Mouse (Mus musculus) retina, postnatal 1 day (tissue): ENCODE results near the gene Bank1.

ENCODE experiments used
- DNase-seq: peaks from one replicate; pipeline ENCODE4 v3.0.0-alpha.2; 2012

Gene Bank1

DNA sequence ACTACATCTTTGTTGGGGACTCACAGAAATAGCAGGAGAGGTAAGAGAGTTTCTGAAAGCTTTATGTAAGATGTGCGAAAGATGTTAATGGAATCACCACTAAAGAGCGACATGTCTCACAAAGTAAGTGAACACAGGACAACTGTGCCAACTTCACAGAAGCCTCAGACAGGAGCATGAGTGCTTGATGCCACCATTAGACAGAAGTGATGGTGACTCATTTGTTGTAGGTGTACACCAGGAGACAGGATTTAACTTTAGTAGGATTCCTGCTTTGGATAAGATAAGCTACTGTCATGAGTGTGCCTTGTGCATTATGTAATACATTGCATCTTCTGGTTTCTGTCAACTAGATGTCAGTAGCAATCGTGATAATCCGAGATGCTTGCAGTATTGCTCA is 74.3 kb downstream of the Bank1 start:
- no peak for DNase-seq

DNA sequence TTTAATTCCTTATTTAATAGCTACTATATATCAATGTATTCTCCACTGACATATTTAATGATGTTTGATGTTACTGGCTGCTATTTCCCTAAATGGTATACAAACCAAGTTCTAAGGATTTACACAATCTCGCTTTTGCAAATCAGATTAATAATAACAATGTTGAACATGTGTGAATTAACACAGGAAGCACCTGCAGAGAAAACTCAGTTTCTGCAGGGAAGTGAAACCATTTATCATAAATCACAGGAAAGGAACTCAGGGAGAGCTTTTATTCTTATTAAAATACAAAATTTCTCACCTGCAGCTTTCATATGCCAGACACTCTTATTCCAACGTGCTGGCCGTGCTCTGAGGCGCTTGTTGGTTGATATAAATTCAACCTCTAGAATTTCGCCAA is 78.5 kb downstream of the Bank1 start:
- no peak for DNase-seq

DNA sequence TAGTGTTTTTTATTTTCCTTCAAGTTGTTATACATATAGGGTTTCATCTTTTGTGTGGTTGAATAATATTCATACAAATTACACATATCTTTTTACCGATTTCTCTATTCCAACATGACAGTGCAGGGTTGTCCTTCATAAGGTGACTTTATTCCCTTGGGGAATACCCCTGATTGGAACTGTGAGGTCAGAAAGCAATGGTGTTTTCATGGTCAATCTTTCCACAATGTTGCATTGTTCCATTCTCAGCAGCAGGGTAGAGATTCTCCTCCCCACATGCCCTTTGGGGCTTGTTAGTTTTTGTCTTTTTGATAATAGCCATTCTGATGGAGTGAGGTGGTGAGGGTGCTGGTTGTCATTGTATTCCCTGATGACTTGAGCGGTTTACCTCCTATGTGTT is 80.9 kb downstream of the Bank1 start:
- no peak for DNase-seq

DNA sequence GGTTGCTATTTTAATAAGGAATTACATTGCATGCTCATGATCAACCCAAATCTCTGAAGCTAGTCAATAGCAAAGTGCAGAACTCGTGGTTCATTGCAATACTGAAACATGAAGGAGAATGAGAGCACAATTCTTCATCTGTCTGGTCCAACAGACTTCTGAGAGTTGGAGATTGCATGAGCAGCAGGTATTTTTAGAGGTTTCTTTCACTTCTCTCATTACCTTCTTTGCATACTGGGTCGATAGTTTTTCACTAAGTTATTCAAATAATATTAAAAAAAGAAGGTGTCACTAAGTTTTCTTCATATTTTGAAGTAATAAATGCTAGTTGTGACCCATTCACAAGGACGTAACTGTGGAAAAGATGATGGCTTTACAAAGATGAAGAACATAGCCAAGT is 87.1 kb downstream of the Bank1 start:
- DNase-seq: no peak

DNA sequence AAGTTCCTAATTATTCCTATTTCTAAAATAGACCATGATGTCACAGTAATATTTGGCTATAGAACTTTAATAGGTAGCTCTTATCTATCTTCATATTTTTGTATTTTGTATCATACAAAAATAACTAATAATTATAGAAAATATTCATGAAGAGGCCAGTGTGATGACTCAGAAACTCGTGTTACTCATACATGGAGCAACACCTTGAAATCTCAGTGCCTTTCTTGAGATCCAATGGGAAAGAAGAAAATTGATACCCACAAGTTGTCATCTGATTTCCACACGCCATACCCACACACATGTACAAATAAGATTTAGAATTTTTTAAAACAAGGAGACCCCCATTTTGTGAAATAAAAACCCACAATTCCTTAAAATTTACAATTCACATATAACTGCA is 92.4 kb downstream of the Bank1 start:
- no peak for DNase-seq

DNA sequence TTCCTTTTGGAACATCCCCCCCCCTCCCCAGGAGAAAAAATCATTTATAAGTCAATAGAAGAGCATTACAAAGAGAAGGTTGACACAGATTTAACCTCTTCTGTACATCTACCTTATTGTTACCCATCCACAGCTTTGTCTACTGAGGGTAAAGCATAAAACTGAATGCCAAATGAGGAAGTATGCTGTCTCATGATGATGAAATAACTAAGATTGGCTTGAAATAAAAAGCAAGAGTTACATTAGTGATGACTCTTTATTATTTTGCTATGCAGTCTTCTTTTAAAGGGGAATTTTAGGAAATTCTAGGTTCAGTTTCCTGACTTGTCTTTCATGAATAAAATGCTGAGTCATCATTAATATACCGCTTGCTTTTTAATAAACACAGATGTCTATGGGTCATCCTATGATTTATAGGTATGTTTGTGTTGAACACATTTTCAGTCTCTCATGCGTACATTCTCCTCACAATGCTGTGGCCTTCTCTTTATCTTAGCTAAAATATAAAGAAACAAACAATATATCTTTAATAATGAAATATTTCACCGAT is 95.2 kb downstream of the Bank1 start:
- DNase-seq: no peak

DNA sequence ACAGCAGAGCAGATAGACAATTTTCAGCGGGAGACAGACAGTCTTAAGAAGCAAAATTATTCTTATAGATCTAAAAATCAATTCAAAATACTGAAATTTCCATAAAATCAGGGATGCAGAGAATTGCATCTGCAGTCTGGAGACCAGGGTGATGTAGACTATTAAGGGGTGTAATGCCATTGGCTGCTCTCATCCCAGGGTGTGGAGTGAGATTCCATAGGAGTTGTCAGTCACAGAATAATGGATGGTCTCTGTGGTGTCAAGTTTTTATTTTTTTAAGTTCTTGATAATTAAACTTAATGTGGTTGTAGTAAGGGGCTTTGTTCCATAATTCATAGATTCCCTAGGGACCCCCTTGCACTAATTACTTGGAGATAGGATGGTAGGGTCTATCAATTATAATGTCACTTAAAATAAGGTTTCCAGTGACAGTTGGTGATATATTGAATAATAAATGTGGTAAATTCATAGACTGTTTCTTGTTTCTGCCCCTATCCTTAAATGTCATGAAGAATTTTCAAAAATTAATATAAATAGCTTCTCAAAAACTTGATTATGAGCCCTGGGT is 136.1 kb downstream of the Bank1 start:
- no peak for DNase-seq

DNA sequence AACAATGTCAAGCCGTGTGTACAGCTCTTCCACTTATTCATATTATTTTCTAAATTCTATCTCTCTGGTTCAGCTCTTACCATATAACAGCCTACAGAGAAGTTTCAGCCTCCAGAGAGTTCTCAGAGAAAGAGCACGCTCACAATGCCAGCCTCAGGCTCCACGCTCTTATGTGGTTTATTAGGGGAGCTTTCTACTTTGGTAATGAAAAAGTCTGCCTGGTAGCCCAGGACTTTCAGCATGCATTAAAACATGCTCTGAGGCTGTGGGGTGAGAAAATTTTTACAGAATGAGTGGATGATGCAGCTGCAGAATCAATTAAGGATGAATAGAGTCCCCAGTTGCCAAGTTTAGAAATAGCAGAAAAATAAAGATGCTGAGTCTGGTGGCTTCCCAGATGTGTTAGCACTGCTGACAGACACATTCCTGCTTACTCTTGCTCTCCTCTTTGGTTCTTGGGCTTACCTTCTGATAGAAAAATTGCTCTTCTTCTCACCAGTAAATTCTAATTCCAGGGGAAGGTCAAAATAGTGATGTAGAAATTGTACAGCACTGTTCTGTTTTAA is 139.2 kb downstream of the Bank1 start:
- DNase-seq: no peak

DNA sequence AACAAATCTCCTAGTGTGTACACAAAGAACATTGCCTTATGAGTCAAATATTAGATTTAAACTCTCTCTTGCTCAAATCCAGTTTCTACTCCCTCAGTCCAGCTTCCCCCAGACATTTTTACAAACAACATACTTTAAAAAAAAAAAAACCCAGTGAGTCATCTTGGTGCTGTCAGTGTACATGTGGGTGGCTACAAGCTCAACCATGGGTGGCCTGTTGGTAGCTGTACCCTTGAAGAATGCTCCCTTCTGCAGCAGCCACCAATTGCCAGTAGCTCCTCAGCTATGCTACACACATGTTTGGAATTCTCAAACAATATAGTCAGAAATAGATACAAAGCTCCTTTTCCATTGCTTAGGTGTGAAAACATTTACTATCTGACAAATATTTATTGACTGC is 154.2 kb downstream of the Bank1 start:
- no peak for DNase-seq

DNA sequence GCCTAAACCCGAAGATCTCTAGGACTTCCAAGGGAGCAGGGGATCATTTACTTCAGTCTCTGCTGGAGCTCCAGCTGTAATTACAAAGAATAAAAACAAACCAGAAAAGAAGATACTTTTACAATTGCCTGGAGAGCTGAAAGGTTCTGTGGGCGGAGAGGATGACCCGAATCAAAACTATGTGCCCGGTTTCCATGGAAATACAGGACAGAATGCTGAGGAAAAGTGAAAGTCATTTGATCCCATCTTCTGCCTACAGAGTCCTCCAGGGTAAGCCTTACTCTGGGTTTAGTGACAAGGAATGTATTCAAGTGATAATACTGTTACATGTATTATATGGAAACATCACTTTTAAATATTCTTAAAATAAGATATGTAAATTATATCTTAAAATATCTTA is 157.8 kb downstream of the Bank1 start:
- no peak for DNase-seq

DNA sequence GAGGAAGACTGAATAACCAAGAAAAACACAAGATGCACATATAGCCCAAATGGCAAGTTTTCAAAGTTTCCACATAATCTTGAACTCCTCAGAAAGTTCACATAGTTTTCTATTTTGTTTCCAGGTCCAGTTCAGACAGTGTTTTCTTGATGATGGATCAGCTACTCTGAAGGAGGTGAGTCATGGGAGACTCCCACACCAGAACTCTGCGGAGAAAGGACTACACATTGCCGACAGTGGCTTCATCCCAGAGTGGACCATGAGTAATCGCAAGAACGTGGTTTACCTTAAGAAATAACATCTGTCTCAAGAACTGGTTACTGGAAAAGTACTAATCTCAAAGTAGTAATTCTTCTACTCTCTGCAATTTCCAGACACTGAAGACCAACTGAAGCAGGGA is 159.2 kb downstream of the Bank1 start:
- DNase-seq: no peak

DNA sequence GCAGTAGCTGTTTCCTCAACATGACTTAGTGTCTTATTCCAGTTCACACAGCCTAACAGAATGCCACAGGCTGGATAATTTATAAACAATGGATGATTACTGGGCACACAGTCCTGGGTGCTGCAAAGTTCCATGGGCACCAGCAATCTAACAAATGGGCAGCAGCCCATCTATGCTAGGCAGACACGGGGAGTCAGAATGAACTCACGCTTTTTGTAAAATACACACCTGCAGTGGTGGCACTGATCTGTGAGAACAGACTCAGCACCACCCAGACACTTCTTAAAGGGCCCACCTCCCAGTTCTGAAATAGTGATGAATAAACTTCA is 159.9 kb downstream of the Bank1 start:
- no peak for DNase-seq

DNA sequence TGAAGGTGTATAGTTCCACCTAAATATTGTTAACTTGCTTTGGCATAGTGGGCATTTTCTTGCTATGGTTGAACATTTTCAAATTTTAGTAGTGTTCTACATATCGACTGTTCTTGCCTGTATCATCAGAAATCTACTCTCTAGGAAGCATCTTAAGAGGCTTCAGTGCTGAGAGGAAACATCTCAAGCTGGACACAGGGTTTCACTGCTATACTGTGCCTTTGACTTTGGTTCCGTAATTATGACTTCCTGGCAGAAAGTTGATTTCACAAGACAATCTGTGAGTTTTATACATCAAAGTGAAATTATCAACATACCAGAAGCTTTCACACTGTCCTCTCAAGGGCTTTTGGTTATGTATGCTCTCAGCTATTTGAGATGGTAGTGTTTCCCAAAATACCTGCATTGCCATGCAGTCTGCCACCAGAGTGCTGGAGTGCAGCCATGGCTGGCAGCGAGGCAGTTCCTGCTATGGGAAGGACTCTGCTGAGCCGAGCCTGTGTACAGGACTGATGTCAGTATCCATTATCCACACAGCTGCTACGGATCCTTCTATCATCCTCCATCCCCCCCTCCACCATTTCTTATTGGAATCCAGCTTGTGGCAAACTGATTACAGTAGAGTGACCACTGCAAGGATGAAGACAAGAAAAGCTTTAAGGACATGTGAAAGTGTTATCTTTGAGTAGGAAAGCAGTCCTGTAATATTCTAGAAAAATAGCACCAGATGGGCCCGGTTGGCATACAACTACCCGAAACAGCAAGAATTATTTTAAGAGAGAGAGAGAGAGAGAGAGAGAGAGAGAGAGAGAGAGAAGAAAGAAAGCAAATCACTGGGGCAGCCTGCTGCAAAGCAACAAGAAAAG is 160.5 kb downstream of the Bank1 start:
- no peak for DNase-seq

DNA sequence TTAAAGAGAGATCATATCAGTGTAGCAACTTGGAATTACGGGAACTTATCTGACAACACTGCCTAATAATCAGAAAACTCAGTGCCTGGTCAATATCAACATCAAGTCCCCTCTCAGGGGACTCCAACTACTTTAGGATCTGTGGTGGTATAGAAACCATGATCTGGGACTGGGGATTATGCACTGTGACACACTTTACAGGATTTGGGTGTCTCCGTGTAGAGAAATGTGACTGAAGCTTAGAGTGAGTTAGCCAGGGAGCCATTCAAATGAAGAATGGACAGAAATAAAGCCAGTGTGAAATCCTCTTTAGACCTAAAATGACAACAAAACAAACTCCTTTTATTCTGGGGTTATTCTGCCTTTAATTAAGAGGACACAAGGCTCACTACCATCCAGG is 167.8 kb downstream of the Bank1 start:
- no peak for DNase-seq

DNA sequence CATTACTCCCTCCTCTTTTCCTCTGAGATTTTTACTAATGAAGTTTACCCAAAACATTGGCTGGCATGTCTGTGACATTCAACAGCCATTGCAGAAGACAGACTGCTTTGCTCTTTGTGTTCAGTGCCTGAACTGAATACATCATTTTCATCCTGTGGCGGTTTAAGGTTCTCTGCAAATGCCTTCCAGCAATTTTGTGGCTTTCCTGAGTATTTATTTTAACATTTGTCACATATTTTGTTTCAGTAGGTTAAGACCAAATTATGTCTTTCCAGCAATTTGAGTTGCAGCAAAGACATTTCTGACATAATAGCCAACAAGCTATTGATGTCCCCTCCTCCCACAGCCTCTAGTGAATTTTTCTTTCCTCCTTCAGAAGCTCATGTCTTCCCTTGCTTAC is 170.3 kb downstream of the Bank1 start:
- DNase-seq: no peak

DNA sequence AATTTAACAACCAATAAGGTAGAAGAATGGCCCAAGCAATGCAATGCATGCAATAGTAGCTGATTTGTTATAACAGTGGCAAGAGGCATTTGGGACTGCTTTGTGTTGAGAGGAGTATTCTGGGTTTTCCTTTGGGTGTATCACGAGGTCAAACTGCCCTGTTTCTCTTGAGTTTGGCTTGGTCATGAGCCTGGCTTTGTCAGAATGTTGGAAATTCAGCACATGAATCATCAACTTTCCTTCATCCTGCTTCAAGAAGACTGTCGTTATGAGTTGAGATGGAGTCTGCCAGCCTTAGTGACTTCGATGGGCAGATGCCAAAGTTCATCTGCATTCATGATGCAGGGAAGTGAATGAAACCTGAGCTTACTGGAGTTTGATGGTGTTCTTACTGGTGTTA is 175.0 kb downstream of the Bank1 start:
- DNase-seq: no peak

DNA sequence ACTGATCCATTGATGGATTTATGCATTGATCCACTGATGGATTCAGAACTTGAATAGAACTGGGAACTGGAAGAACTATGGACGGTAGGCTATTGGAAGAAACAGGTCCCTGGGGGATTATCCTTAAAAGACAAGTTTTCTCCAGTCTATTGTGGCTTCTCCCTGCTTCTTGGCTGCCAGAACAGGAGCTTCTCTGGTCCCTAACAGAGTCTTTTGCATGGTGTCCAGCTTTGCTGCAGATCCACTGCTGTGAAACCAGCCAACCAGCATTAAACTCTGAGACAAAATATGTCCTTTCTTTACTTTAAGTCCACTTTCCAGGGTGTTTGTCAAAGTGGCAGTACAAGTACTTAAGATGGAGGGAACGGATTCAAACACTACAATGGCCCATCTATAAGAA is 178.7 kb downstream of the Bank1 start:
- DNase-seq: no peak

DNA sequence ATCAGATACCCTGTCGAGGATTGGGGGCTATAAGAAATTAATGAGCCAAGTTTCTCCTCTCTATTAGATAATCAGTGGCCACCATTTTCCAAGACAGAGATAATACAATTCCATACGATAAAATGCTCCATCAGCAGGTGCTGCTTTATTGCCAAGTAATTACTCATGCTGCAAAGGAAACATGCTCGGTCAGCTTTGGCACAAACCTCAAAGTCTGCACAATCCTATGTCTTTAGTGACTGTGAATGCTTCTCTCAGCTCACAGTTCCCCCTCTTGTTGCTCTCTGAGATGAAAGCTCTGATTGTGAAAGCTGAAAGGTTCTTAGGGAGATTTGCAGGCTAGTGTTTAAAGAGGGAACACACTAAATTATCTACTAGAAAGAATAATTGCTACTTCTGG is 193.9 kb downstream of the Bank1 start:
- DNase-seq: no peak

DNA sequence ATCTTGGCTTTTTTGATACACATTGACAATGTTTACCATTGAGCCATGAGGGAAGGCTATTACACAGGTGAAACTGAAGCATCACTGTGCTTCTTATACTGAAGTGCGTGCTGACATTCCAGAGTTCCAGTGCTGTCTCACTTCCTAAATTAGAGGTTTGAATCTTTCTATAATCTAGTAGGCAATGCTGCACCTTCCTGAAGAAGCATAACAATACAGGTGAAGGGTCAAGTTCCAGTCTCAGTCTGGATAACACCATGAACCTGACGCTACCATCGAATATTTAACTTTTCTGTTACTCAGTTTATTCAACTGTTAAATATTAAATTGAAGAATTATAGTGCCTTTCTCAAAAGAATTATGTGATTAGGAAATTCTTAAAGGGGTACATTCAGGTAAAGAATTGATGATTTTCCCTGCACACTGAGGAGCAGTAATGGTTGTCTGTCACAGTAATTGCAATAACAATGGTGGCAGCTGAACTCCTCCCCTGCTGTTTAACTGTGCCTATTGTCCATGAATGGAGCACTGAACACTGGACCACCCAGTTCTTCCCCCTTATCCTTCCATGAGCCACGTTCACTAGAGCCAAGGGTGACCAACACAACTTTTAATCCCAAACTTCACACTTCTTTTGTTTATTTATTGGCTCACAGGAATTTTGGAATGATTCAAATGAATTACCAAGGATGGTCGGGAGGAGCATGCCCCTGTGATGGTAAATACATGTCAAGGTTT is 210.2 kb downstream of the Bank1 start:
- DNase-seq: peak; percentile 62

DNA sequence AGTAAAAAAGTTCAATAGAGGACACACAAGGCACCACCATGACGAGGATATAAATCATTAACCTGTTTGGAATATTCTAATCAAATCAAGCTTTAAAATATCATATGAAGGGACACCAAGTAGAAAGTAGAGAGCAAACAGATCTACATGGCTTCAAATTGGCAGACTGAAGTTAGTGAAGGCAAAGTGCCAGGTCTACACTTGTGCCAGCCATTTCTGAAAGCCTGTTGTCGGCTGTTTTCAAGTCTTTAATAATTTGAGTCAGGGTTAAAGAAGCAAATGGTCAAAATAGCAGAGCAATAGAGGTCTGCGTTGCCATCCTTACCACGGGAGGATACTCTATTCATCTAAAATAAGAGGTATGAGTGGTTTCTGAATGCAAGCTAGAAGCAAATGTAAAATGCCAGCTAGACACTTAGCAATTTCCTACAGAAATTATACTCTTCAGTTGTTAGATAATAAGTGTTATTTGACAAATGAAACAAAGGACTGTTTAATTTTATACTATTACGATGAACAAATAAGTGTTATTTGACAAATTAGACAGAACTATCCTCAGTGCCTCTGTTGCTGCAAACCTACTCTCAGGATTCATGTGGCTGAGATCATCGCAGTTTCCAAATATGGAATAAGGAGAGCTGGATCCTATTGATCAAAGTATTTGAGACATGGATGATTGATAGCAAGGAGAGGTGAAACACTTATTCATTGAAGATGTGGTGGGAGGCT is 216.3 kb downstream of the Bank1 start:
- no peak for DNase-seq

DNA sequence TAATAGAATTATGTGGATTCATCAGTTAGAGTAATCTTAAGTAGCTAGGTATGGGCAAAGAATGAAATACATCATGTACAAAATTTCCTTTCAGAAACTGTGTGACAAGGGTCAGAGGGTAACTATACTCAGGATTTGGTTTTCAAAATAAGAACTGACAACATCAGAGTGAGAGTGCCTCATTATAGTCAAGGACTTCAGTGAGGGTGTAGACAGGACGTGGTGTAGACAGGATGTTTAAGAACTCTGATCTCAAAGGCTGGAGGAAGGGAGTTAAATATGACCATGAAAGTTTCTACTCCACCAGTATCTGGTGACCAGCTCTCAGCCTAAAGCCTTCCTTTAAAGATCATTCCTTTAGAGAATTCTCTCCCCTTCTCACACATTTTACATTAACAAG is 219.4 kb downstream of the Bank1 start:
- no peak for DNase-seq

DNA sequence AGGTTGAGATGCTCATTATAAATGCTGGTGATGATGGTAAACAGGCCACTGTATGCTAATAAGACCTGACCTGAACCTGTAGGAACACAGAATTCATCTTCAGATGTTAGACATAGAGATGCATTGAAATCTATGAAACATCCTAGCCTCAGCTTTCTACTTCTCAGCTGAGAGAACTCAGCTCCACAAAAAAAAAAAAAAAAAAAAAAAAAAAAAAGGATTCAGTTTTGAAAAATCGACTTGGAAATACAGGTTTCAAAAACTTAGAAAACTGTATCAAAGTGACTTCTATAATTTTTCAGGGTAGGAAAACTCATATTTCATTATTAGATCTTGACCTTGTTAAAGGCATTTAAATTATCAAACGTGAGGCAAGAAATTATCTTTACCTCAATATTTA is 222.5 kb downstream of the Bank1 start:
- no peak for DNase-seq

DNA sequence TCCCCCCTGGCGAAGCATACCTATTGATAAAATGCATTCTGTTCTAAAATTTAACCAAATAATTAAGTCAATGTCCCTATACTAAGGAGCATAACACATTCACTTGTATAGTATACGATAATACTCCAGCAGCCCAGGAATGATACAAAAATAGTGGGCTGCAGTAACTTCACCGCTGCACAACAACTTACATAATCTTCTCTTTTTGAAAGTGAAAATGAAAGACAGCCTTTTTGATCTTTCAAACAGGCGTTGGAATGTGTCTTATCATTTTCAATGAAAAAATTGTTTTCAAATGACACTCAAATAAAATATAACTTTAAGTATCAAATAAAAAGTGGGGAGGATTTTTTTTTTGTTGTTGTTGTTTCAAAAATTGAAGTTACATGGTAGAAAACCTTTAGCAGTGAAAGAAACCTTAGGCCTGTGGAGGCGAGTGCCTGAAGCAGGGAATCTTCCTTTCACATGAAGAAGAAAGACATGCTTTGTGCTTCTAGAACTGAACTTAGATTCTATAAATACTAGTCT is 224.8 kb downstream of the Bank1 start:
- no peak for DNase-seq
